Mouse (Mus musculus) common myeloid progenitor, adult 5-6 weeks (primary cell): ENCODE measurements around the gene Selenov. TPM values are rescaled to one million over a fixed set of nuclear protein-coding genes. Genes with fewer than 3 reads are reported as not detected.

Source experiments
- total RNA-seq: library from RNA; stranded (forward); fragments of 200-1000, 187-1606 nt; gene quantifications from 2 replicates; pipeline ENCODE4 v1.2.3, GENCODE M21; 2017

Selenov gene
- total RNA-seq, 1 experiment from 2014 or later, result not detected

Other genes with a start within 250 kb of the Selenov start
- 144 and 150 TPM in 2 replicates for gene Psmc4, start 241.1 kb downstream of the Selenov start, total RNA-seq
- not detected in 2 replicates for gene Fcgbp, start 219.9 kb downstream of the Selenov start, total RNA-seq
- not detected in 2 replicates for gene 9530053A07Rik, start 161.7 kb downstream of the Selenov start, total RNA-seq
- gene Fbl, start 121.5 kb downstream of the Selenov start, total RNA-seq, result 193 and 260 TPM in 2 replicates
- gene Dyrk1b, start 111.7 kb downstream of the Selenov start, total RNA-seq, result 2.4 and 3.3 TPM in 2 replicates
- gene Eid2, start 23.3 kb downstream of the Selenov start, total RNA-seq, result 0.87 and 2.7 TPM in 2 replicates
- 1.9 and 4.7 TPM in 2 replicates for gene Eid2b, start 13.4 kb downstream of the Selenov start, total RNA-seq
- not detected in 2 replicates for gene Dll3, start 11.1 kb upstream of the Selenov start, total RNA-seq
- 49.6 and 63.8 TPM in 2 replicates for gene Timm50, start 20.9 kb upstream of the Selenov start, total RNA-seq
- 63.4 and 68.1 TPM in 2 replicates for gene Supt5, start 47.6 kb upstream of the Selenov start, total RNA-seq
- 960 and 1,032 TPM in 2 replicates for gene Rps16, start 59.5 kb upstream of the Selenov start, total RNA-seq
- gene Plekhg2, start 81.4 kb upstream of the Selenov start, total RNA-seq, result 2.1 and 3.9 TPM in 2 replicates
- gene Zfp36, start 89.1 kb upstream of the Selenov start, total RNA-seq, result 82.7 and 90.0 TPM in 2 replicates
- 16.6 and 21.3 TPM in 2 replicates for gene Med29, start 101.5 kb upstream of the Selenov start, total RNA-seq
- gene Paf1, start 101.8 kb upstream of the Selenov start, total RNA-seq, result 149 and 190 TPM in 2 replicates
- 583 and 663 TPM in 2 replicates for gene Gmfg, start 146.3 kb upstream of the Selenov start, total RNA-seq
- gene Lrfn1, start 160.8 kb upstream of the Selenov start, total RNA-seq, result 2.1 and 2.9 TPM in 2 replicates
- not detected in 2 replicates for gene Ifnl2, start 219.3 kb upstream of the Selenov start, total RNA-seq
- gene Ifnl3, start 231.7 kb upstream of the Selenov start, total RNA-seq, result not detected in 2 replicates
- not detected in 2 replicates for gene Sycn, start 249.7 kb upstream of the Selenov start, total RNA-seq